Mouse (Mus musculus) bone marrow, adult 2 months (tissue): ENCODE results near the gene Sept9.

Source experiments
- CTCF ChIP-seq: fragments of 200-500 bp; IDR thresholded peaks from 2 replicates; pipeline ENCODE4 v1.5.1; 2011; ENCODE audit warnings: low read length, control low read depth; ENCODE audit not compliant: control insufficient read depth, insufficient read depth
- POLR2A ChIP-seq: fragments of 200-500 bp; IDR thresholded peaks from 2 replicates; pipeline ENCODE4 v1.6.1; 2011; ENCODE audit warnings: low read depth, mild to moderate bottlenecking, control low read depth, low read length, borderline replicate concordance; ENCODE audit not compliant: control insufficient read depth

DNA sequence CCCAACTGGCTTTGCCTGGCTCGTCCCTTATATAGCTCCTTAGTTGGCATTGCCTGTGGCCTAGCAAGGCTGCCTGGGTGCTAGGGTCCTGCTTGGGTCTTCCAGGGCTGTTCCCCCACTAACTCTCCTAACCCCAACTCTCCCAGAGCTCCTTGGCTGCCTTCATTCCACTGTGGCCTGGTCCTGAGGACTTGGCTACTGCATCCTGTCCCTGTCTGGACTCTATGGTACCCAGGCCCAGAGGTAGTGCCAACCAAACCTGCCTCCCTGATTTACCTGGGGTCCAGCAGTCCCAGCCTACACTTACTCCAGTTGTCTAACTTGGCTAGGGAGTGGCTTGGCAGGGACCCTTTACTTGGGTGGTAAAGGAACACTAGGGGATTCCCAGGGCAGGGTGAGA is 207.2 kb downstream of the Sept9 start:
- no peak for TF ChIP-seq CTCF
- no peak for TF ChIP-seq POLR2A
